Mouse (Mus musculus): ENCODE measurements at regions not wholly inside any gene's neighbourhood (a gene's known extent, or its start where the extent isn't known, plus 50 kb on each side); places are given as distances from the start of the nearest gene placed in this dataset.
A peak's percentile ranks its signal among the peaks of the same experiment; 100 is the strongest.

- Histone ChIP-seq H3K4me1 (ENCODE audit: control insufficient read depth, low read depth, low read length) (no peaks in the 10 kb centered on the region; the same call in 1 of the 2 replicates), H3K9ac (ENCODE audit: low read depth, low read length) (no peak overlapping the region), H3K27ac (ENCODE audit: low read length) (no peak overlapping the region), H3K4me2 (ENCODE audit: low read depth, low read length) (no peak overlapping the region), H3K4me3 (ENCODE audit: low read depth, low read length) (no peak overlapping the region), H3K27me3 (ENCODE audit: control insufficient read depth, insufficient read depth, low read depth, low read length) (no peaks in the 10 kb centered on the region), H3K36me3 (ENCODE audit: control insufficient read depth, insufficient read depth) (no peaks in the 10 kb centered on the region), H3K9me3 (replicated peaks; ENCODE audit: control insufficient read depth, low read length) (no peaks in the 10 kb centered on the region)
- ATAC-seq (ENCODE audit: low read depth): no peak
- 68% methylated on average over 10 of the region's 10 CpGs for WGBS (ENCODE audit: insufficient replicate concordance)
These were observed 79.0 kb downstream of the Arl4c start for GRCm38 (mm10) chr1:88623040-88623439.

GRCm38 (mm10) chr1:88622356-88622755 is 79.7 kb downstream of the Arl4c start:
- 69% methylated on average over 6 of the region's 6 CpGs for WGBS (ENCODE audit: insufficient replicate concordance)
- no peaks in the 10 kb centered on the region for H3K36me3 ChIP-seq (ENCODE audit: control insufficient read depth, insufficient read depth)
- H3K4me3 ChIP-seq (ENCODE audit: low read depth, low read length): no peak overlapping the region
- H3K27me3 ChIP-seq (ENCODE audit: control insufficient read depth, insufficient read depth, low read depth, low read length): no peaks in the 10 kb centered on the region
- H3K4me1 ChIP-seq (ENCODE audit: control insufficient read depth, low read depth, low read length): no peaks in the 10 kb centered on the region; the same call in 1 of the 2 replicates
- no peak overlapping the region for H3K27ac ChIP-seq (ENCODE audit: low read length)
- no peaks in the 10 kb centered on the region for H3K9me3 ChIP-seq (replicated peaks; ENCODE audit: control insufficient read depth, low read length)
- no peak for ATAC-seq (ENCODE audit: low read depth)
- H3K4me2 ChIP-seq (ENCODE audit: low read depth, low read length): no peak overlapping the region
- no peak overlapping the region for H3K9ac ChIP-seq (ENCODE audit: low read depth, low read length)

GRCm38 (mm10) chr1:88621214-88621613 is 80.8 kb downstream of the Arl4c start:
- Histone ChIP-seq H3K9me3 (replicated peaks; ENCODE audit: control insufficient read depth, low read length) (no peaks in the 10 kb centered on the region), H3K4me1 (ENCODE audit: control insufficient read depth, low read depth, low read length) (no peaks in the 10 kb centered on the region; the same call in 1 of the 2 replicates), H3K27me3 (ENCODE audit: control insufficient read depth, insufficient read depth, low read depth, low read length) (no peaks in the 10 kb centered on the region), H3K36me3 (ENCODE audit: control insufficient read depth, insufficient read depth) (no peaks in the 10 kb centered on the region), H3K27ac (ENCODE audit: low read length) (no peak overlapping the region), H3K4me2 (ENCODE audit: low read depth, low read length) (no peak overlapping the region), H3K9ac (ENCODE audit: low read depth, low read length) (no peak overlapping the region), H3K4me3 (ENCODE audit: low read depth, low read length) (no peak overlapping the region)
- no peak for ATAC-seq (ENCODE audit: low read depth)
- 33% methylated on average over 2 of the region's 2 CpGs for WGBS (ENCODE audit: insufficient replicate concordance)

GRCm38 (mm10) chr1:88613007-88613406 is 89.0 kb downstream of the Arl4c start:
- ATAC-seq (ENCODE audit: low read depth): no peak
- H3K27me3 ChIP-seq (ENCODE audit: control insufficient read depth, insufficient read depth, low read depth, low read length): no peaks in the 10 kb centered on the region
- no peak overlapping the region for H3K4me3 ChIP-seq (ENCODE audit: low read depth, low read length)
- H3K9me3 ChIP-seq (replicated peaks; ENCODE audit: control insufficient read depth, low read length): no peaks in the 10 kb centered on the region
- no peak overlapping the region for H3K27ac ChIP-seq (ENCODE audit: low read length)
- H3K36me3 ChIP-seq (ENCODE audit: control insufficient read depth, insufficient read depth): no peaks in the 10 kb centered on the region
- H3K9ac ChIP-seq (ENCODE audit: low read depth, low read length): no peak overlapping the region
- H3K4me1 ChIP-seq (ENCODE audit: control insufficient read depth, low read depth, low read length): no peaks in the 10 kb centered on the region
- 35% methylated on average over 2 of the region's 2 CpGs for WGBS (ENCODE audit: insufficient replicate concordance)
- H3K4me2 ChIP-seq (ENCODE audit: low read depth, low read length): no peak overlapping the region

- Histone ChIP-seq H3K4me2 (ENCODE audit: low read depth, low read length) (no peak overlapping the region), H3K27me3 (ENCODE audit: control insufficient read depth, insufficient read depth, low read depth, low read length) (no peaks in the 10 kb centered on the region), H3K9me3 (replicated peaks; ENCODE audit: control insufficient read depth, low read length) (no peaks in the 10 kb centered on the region), H3K9ac (ENCODE audit: low read depth, low read length) (no peak overlapping the region), H3K36me3 (ENCODE audit: control insufficient read depth, insufficient read depth) (no peaks in the 10 kb centered on the region), H3K4me1 (ENCODE audit: control insufficient read depth, low read depth, low read length) (no peaks in the 10 kb centered on the region), H3K4me3 (ENCODE audit: low read depth, low read length) (no peak overlapping the region), H3K27ac (ENCODE audit: low read length) (no peak overlapping the region)
- 64% methylated on average over 5 of the region's 5 CpGs for WGBS (ENCODE audit: insufficient replicate concordance)
- no peak for ATAC-seq (ENCODE audit: low read depth)
These were observed 90.8 kb downstream of the Arl4c start for GRCm38 (mm10) chr1:88611241-88611640.

- Histone ChIP-seq H3K9me3 (replicated peaks; ENCODE audit: control insufficient read depth, low read length) (no peaks in the 10 kb centered on the region), H3K36me3 (ENCODE audit: control insufficient read depth, insufficient read depth) (no peaks in the 10 kb centered on the region), H3K9ac (ENCODE audit: low read depth, low read length) (no peak overlapping the region), H3K4me3 (ENCODE audit: low read depth, low read length) (no peak overlapping the region), H3K4me1 (ENCODE audit: control insufficient read depth, low read depth, low read length) (no peaks in the 10 kb centered on the region), H3K27ac (ENCODE audit: low read length) (no peak overlapping the region), H3K27me3 (ENCODE audit: control insufficient read depth, insufficient read depth, low read depth, low read length) (no peaks in the 10 kb centered on the region), H3K4me2 (ENCODE audit: low read depth, low read length) (no peak overlapping the region)
- ATAC-seq (ENCODE audit: low read depth): no peak
- WGBS (ENCODE audit: insufficient replicate concordance): 65% methylated on average over 9 of the region's 9 CpGs
These were observed 91.2 kb downstream of the Arl4c start for GRCm38 (mm10) chr1:88610810-88611209.

GRCm38 (mm10) chr1:88608826-88609225 is 93.2 kb downstream of the Arl4c start:
- no peak overlapping the region for H3K27ac ChIP-seq (ENCODE audit: low read length)
- no peak overlapping the region for H3K9ac ChIP-seq (ENCODE audit: low read depth, low read length)
- H3K4me3 ChIP-seq (ENCODE audit: low read depth, low read length): no peak overlapping the region
- no peak for ATAC-seq (ENCODE audit: low read depth)
- H3K4me2 ChIP-seq (ENCODE audit: low read depth, low read length): no peak overlapping the region
- H3K4me1 ChIP-seq (ENCODE audit: control insufficient read depth, low read depth, low read length): no peaks in the 10 kb centered on the region
- H3K27me3 ChIP-seq (ENCODE audit: control insufficient read depth, insufficient read depth, low read depth, low read length): no peaks in the 10 kb centered on the region
- WGBS (ENCODE audit: insufficient replicate concordance): 47% methylated on average over 8 of the region's 8 CpGs
- H3K9me3 ChIP-seq (replicated peaks; ENCODE audit: control insufficient read depth, low read length): no peaks in the 10 kb centered on the region
- H3K36me3 ChIP-seq (ENCODE audit: control insufficient read depth, insufficient read depth): no peaks in the 10 kb centered on the region

- Histone ChIP-seq H3K9ac (ENCODE audit: low read depth, low read length) (no peak overlapping the region), H3K9me3 (replicated peaks; ENCODE audit: control insufficient read depth, low read length) (no peaks in the 10 kb centered on the region), H3K4me1 (ENCODE audit: control insufficient read depth, low read depth, low read length) (no peaks in the 10 kb centered on the region), H3K27ac (ENCODE audit: low read length) (no peak overlapping the region), H3K27me3 (ENCODE audit: control insufficient read depth, insufficient read depth, low read depth, low read length) (no peaks in the 10 kb centered on the region), H3K4me2 (ENCODE audit: low read depth, low read length) (no peak overlapping the region), H3K4me3 (ENCODE audit: low read depth, low read length) (no peak overlapping the region), H3K36me3 (ENCODE audit: control insufficient read depth, insufficient read depth) (no peaks in the 10 kb centered on the region)
- no peak for ATAC-seq (ENCODE audit: low read depth)
- WGBS (ENCODE audit: insufficient replicate concordance): 47% methylated on average over 8 of the region's 8 CpGs
These were observed 93.8 kb downstream of the Arl4c start for GRCm38 (mm10) chr1:88608236-88608635.

- no peaks in the 10 kb centered on the region for H3K4me1 ChIP-seq (ENCODE audit: control insufficient read depth, low read depth, low read length)
- H3K27ac ChIP-seq (ENCODE audit: low read length): no peak overlapping the region
- H3K36me3 ChIP-seq (ENCODE audit: control insufficient read depth, insufficient read depth): no peaks in the 10 kb centered on the region
- no peak overlapping the region for H3K4me2 ChIP-seq (ENCODE audit: low read depth, low read length)
- H3K27me3 ChIP-seq (ENCODE audit: control insufficient read depth, insufficient read depth, low read depth, low read length): no peaks in the 10 kb centered on the region
- no peak overlapping the region for H3K9ac ChIP-seq (ENCODE audit: low read depth, low read length)
- H3K4me3 ChIP-seq (ENCODE audit: low read depth, low read length): no peak overlapping the region
- H3K9me3 ChIP-seq (replicated peaks; ENCODE audit: control insufficient read depth, low read length): no peaks in the 10 kb centered on the region
- 46% methylated on average over 14 of the region's 14 CpGs for WGBS (ENCODE audit: insufficient replicate concordance)
- peak; percentile 47; the same call in 1 of the 2 replicates for ATAC-seq (ENCODE audit: low read depth)
These were observed 95.8 kb upstream of the Glrp1 start for GRCm38 (mm10) chr1:88605616-88606190.

Data from liver, embryonic 16.5 days (tissue).